Mouse (Mus musculus) adrenal gland, postnatal 0 days (tissue): ENCODE data around the gene Nqo1. TPM values are rescaled to one million over a fixed set of nuclear protein-coding genes. Genes with fewer than 3 reads are reported as not detected.

Experiments used
- polyA plus RNA-seq: library from polyadenylated mRNA; unstranded; fragments of >200 nt; fragmentation: Nextera tagmentation; extraction: Ambion mirVana; gene quantifications from 2 replicates; pipeline ENCODE4 v1.2.1, GENCODE M21; 2015

The Nqo1 gene
- 14.2 and 17.3 TPM in 2 replicates for polyA plus RNA-seq

GRCm38 (mm10) chr8:107403038-107403781, at the start of gene Nqo1:
Gene Nqo1, minus strand, starts transcription at chr8:107403206.

GRCm38 (mm10) chr8:107435962-107436831, 33.2 kb upstream of the Nqo1 start, which contains the start of gene Wwp2:
Gene Wwp2, plus strand, starts transcription at chr8:107436365.

GRCm38 (mm10) chr8:107424597-107425229, 21.7 kb upstream of the Nqo1 start, which contains the start of gene Nob1:
Gene Nob1, minus strand, starts transcription at chr8:107425051.

Other genes starting within 250 kb of the Nqo1 start
- gene Nfat5, start 109.7 kb downstream of the Nqo1 start, polyA plus RNA-seq = 11.4 and 22.6 TPM in 2 replicates
- gene Nob1, start 21.8 kb upstream of the Nqo1 start, polyA plus RNA-seq = 40.6 and 48.1 TPM in 2 replicates
- gene Wwp2, start 33.2 kb upstream of the Nqo1 start, polyA plus RNA-seq = 18.4 and 24.2 TPM in 2 replicates
- 146 and 170 TPM in 2 replicates for gene Psmd7, start 185.3 kb upstream of the Nqo1 start, polyA plus RNA-seq